Mouse (Mus musculus) limb, embryonic 14.5 days (tissue): ENCODE results near the gene Tmem189. TPM values are rescaled to one million over a fixed set of nuclear protein-coding genes. Genes with fewer than 3 reads are reported as not detected.
A peak's percentile ranks its signal among the peaks of the same experiment; 100 is the strongest.

ENCODE experiments used
- ATAC-seq: fragments of 200-750 bp; cut with Nextera tagmentation; 2 replicates; pipeline ENCODE4 v1.8.0; 2017; ENCODE audit warnings: low read depth, moderate number of reproducible peaks, moderate TSS enrichment; ENCODE audit not compliant: low FRiP score
- DNase-seq: peaks from one replicate; pipeline ENCODE4 v3.0.0-alpha.2; 2015; ENCODE audit warnings: low spot score
- H3K27ac ChIP-seq: fragments of 300-500 bp; sonication (generic); replicated peaks from 2 replicates; pipeline ENCODE4 v1.5.1; 2014; ENCODE audit warnings: low read depth, mild to moderate bottlenecking, low read length, moderate library complexity, mixed read lengths
- H3K27me3 ChIP-seq: fragments of 300-500 bp; sonication (generic); 2 replicates; pipeline ENCODE4 v1.6.1; 2014; ENCODE audit warnings: low read length, mixed read lengths; ENCODE audit not compliant: control insufficient read depth, insufficient read depth
- H3K36me3 ChIP-seq: fragments of 300-500 bp; sonication (generic); 2 replicates; pipeline ENCODE4 v1.6.1; 2014; ENCODE audit warnings: mild to moderate bottlenecking, low read length, moderate library complexity, mixed read lengths; ENCODE audit not compliant: control insufficient read depth, insufficient read depth
- H3K4me1 ChIP-seq: fragments of 300-500 bp; sonication (generic); 2 replicates; pipeline ENCODE4 v1.6.1; 2014; ENCODE audit warnings: antibody characterized with exemption, low read length, mixed read lengths; ENCODE audit not compliant: control insufficient read depth, insufficient read depth
- H3K4me2 ChIP-seq: fragments of 300-500 bp; sonication (generic); replicated peaks from 2 replicates; pipeline ENCODE4 v1.6.1; 2014; ENCODE audit warnings: low read depth, mild to moderate bottlenecking, low read length, moderate library complexity; ENCODE audit not compliant: severe bottlenecking
- H3K4me3 ChIP-seq: fragments of 300-500 bp; sonication (generic); replicated peaks from 2 replicates; pipeline ENCODE4 v1.5.1; 2014; ENCODE audit warnings: low read length
- H3K9ac ChIP-seq: fragments of 300-500 bp; sonication (generic); 2 replicates; pipeline ENCODE4 v1.6.1; 2014; ENCODE audit warnings: mild to moderate bottlenecking, low read depth, low read length, moderate library complexity; ENCODE audit not compliant: severe bottlenecking
- H3K9me3 ChIP-seq: fragments of 300-500 bp; sonication (generic); 2 replicates; pipeline ENCODE4 v1.6.1; 2016; ENCODE audit warnings: low read length; ENCODE audit not compliant: control insufficient read depth
- POLR2A ChIP-seq: fragments of 200-500 bp; IDR thresholded peaks from 2 replicates; pipeline ENCODE4 v1.8.0; 2012; ENCODE audit warnings: inconsistent platforms, mild to moderate bottlenecking, moderate library complexity, borderline replicate concordance; ENCODE audit not compliant: insufficient read depth, insufficient read length; ENCODE audit errors: extremely low read depth
- WGBS: fragments of 180-500 bp; shearing (Covaris S2); extraction: QIAGEN DNeasy Blood & Tissue Kit; methylation state at CpG from one replicate; pipeline ENCODE4 v1.1.7; 2014; 5-methylcytosine and 5-hydroxymethylcytosine counted together
- microRNA-seq: library from miRNA; unstranded; fragments of <30 nt; microRNA quantifications from one replicate; pipeline ENCODE4, GENCODE M21; 2016
- polyA plus RNA-seq, 2 experiments: library from polyadenylated mRNA; depleted of rRNA in 1 of 2; stranded (reverse) in 1 of 2; unstranded in 1 of 2; fragments of >200 nt; fragmentation: Nextera tagmentation in 1 of 2; extraction: Ambion mirVana in 1 of 2; gene quantifications; 2 replicates each; pipeline versions ENCODE4 v1.2.1 to v1.2.3; 2012 to 2014

Tmem189 gene
- polyA plus RNA-seq, 2 experiments, result 39.3 to 58.9 TPM

- Histone ChIP-seq H3K36me3 (no peaks in the 10 kb centered on the region), H3K9me3 (no peaks in the 10 kb centered on the region), H3K27me3 (no peaks in the 10 kb centered on the region), H3K4me1 (peaks cover 53% of the 10 kb centered on the region), H3K4me3 (peak overlapping the region; percentile 24), H3K27ac (peak overlapping the region; percentile 89), H3K9ac (peak overlapping the region; percentile 41; the same call in 1 of the 2 replicates), H3K4me2 (peak overlapping the region; percentile 51)
- TF ChIP-seq POLR2A, result no peak
- DNase-seq (no peak), ATAC-seq (peak; percentile 23)
- 11% methylated on average over 23 of the region's 27 CpGs for WGBS
These were observed 92.7 kb downstream of the Tmem189 start for GRCm38 (mm10) chr2:167596726-167597491.

GRCm38 (mm10) chr2:167596262-167596661 lies 93.4 kb downstream of the Tmem189 start:
- no peaks in the 10 kb centered on the region for H3K36me3 ChIP-seq
- no peaks in the 10 kb centered on the region for H3K9me3 ChIP-seq
- peak overlapping the region; percentile 24; the same call in 1 of the 2 replicates for H3K4me2 ChIP-seq
- no peak overlapping the region; the same call in 1 of the 2 replicates for H3K9ac ChIP-seq
- no peaks in the 10 kb centered on the region for H3K27me3 ChIP-seq
- DNase-seq (no peak), ATAC-seq (no peak)
- WGBS, result 2% methylated on average over 4 of the region's 4 CpGs
- TF ChIP-seq POLR2A, result no peak
- H3K4me1 ChIP-seq, result peaks cover 53% of the 10 kb centered on the region
- peak overlapping the region; percentile 65 for H3K27ac ChIP-seq
- no peak overlapping the region for H3K4me3 ChIP-seq

DNA sequence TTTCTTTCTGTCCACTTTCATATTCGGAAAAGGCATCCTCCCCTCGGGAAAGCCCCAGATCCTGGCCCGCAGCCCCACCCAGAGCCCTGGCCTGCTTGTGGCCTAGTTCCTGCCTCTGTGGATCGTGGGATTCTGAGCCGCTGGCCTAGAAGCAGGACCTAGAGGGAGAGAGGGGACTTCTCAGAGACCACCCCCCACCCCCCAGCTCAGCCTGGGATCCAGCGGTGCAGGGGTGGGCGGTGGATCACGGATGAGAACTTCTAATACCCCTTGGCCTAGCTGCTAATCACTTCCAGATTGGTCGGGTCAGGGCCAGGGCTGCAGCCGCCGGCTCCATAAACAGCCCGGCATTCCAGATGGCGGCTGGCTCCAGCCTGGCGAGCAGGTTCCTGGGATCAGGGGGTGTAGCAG lies 93.9 kb downstream of the Tmem189 start:
- no peaks in the 10 kb centered on the region for H3K27me3 ChIP-seq
- DNase-seq (peak; percentile 70), ATAC-seq (peak; percentile 46; the same call in 1 of the 2 replicates)
- H3K9me3 ChIP-seq, result no peaks in the 10 kb centered on the region
- H3K9ac ChIP-seq, result no peak overlapping the region; the same call in 1 of the 2 replicates
- no peaks in the 10 kb centered on the region for H3K36me3 ChIP-seq
- TF ChIP-seq POLR2A, result no peak
- peak overlapping the region; percentile 24 for H3K4me2 ChIP-seq
- WGBS, result 15% methylated on average over 14 of the region's 14 CpGs
- H3K27ac ChIP-seq, result peak overlapping the region; percentile 65
- no peak overlapping the region for H3K4me3 ChIP-seq
- peaks cover 53% of the 10 kb centered on the region for H3K4me1 ChIP-seq

GRCm38 (mm10) chr2:167594444-167594934 lies 95.1 kb downstream of the Tmem189 start:
- H3K27ac ChIP-seq, result peak overlapping the region; percentile 78
- 0 out of 2 replicates have a peak overlapping the region, but pooled peaks have one; percentile 16 for H3K4me2 ChIP-seq
- H3K4me1 ChIP-seq, result peaks cover 53% of the 10 kb centered on the region
- 13% methylated on average over 10 of the region's 10 CpGs for WGBS
- no peak for TF ChIP-seq POLR2A
- ATAC-seq (peak; percentile 21; the same call in 1 of the 2 replicates), DNase-seq (peak; percentile 90)
- H3K4me3 ChIP-seq, result no peak overlapping the region
- no peak overlapping the region for H3K9ac ChIP-seq
- H3K27me3 ChIP-seq, result no peaks in the 10 kb centered on the region
- H3K36me3 ChIP-seq, result no peaks in the 10 kb centered on the region
- no peaks in the 10 kb centered on the region for H3K9me3 ChIP-seq

DNA sequence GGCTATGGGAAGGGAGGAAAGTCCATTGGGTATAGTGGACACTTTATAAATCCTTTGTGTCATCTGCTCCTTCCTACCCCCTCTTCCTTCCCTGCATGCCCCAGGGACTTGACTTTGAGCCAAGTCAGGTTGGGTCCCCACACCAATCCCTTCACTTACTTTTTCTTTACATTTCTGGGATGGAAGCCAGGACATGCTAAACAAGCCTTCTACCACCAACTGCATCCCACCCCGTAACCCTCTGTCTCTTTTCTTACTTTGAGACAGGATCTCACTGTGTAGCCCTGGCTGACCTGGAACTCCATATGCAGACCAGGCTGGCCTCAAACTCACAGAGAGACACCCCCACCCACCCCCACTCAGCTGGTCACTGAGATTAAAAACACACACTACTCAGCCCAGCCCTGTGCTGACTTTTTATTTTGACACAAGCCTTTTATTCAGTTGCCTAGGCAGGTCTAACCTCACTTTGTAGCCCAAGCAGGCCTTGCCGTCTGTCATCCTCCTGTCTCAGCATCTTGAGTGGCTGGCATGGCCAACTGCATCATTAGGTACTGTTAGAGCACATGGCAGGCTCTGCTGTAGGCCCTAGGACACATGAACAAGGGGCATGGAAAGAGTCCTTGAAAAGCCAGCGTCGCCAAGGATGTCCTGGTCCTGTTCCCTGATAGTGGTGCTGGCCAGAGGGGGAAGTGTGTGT lies 95.9 kb downstream of the Tmem189 start:
- ATAC-seq (no peak), DNase-seq (no peak)
- Histone ChIP-seq H3K4me3 (no peak overlapping the region), H3K27me3 (no peaks in the 10 kb centered on the region), H3K4me1 (peaks cover 52% of the 10 kb centered on the region), H3K9ac (no peak overlapping the region; the same call in 1 of the 2 replicates), H3K27ac (peak overlapping the region; percentile 78), H3K4me2 (0 out of 2 replicates have a peak overlapping the region, but pooled peaks have one; percentile 2), H3K36me3 (no peaks in the 10 kb centered on the region), H3K9me3 (no peaks in the 10 kb centered on the region)
- WGBS, result 62% methylated on average over 4 of the region's 4 CpGs
- no peak for TF ChIP-seq POLR2A

Small RNA genes lying within 50 kb of the gene (microRNA-seq; reads per million reads assigned to microRNA genes)
- gene Gm22355, result not detected

Other genes starting within 250 kb of the Tmem189 start
- gene Rnf114, start 197.2 kb downstream of the Tmem189 start, polyA plus RNA-seq (2012; rRNA removed), result 83.6 and 102 TPM in 2 replicates
- 78.1 and 81.9 TPM in 2 replicates for gene Rnf114, start 197.2 kb downstream of the Tmem189 start, polyA plus RNA-seq (2014; fragmentation: Nextera tagmentation; extraction: Ambion mirVana)
- 17.8 and 23.0 TPM in 2 replicates for gene Spata2, start 196.9 kb downstream of the Tmem189 start, polyA plus RNA-seq (2012; rRNA removed)
- gene Spata2, start 196.9 kb downstream of the Tmem189 start, polyA plus RNA-seq (2014; fragmentation: Nextera tagmentation; extraction: Ambion mirVana), result 12.3 and 12.4 TPM in 2 replicates
- 123 and 187 TPM in 2 replicates for gene Snai1, start 151.6 kb downstream of the Tmem189 start, polyA plus RNA-seq (2012; rRNA removed)
- gene Snai1, start 151.6 kb downstream of the Tmem189 start, polyA plus RNA-seq (2014; fragmentation: Nextera tagmentation; extraction: Ambion mirVana), result 67.9 and 69.1 TPM in 2 replicates
- gene Ube2v1, start 57.7 kb downstream of the Tmem189 start, polyA plus RNA-seq (2012; rRNA removed), result 137 and 158 TPM in 2 replicates
- 269 and 270 TPM in 2 replicates for gene Ube2v1, start 57.7 kb downstream of the Tmem189 start, polyA plus RNA-seq (2014; fragmentation: Nextera tagmentation; extraction: Ambion mirVana)
- 6.1 and 11.0 TPM in 2 replicates for gene Gm20431, start 28.3 kb downstream of the Tmem189 start, polyA plus RNA-seq (2012; rRNA removed)
- 7.5 and 16.3 TPM in 2 replicates for gene Gm20431, start 28.3 kb downstream of the Tmem189 start, polyA plus RNA-seq (2014; fragmentation: Nextera tagmentation; extraction: Ambion mirVana)
- 29.7 and 36.0 TPM in 2 replicates for gene Cebpb, start 907 bp downstream of the Tmem189 start, polyA plus RNA-seq (2012; rRNA removed)
- gene Cebpb, start 907 bp downstream of the Tmem189 start, polyA plus RNA-seq (2014; fragmentation: Nextera tagmentation; extraction: Ambion mirVana), result 20.6 and 27.4 TPM in 2 replicates
- gene Ptpn1, start 242.2 kb upstream of the Tmem189 start, polyA plus RNA-seq (2012; rRNA removed), result 27.3 and 31.1 TPM in 2 replicates
- gene Ptpn1, start 242.2 kb upstream of the Tmem189 start, polyA plus RNA-seq (2014; fragmentation: Nextera tagmentation; extraction: Ambion mirVana), result 41.5 and 49.0 TPM in 2 replicates